Mouse (Mus musculus): ENCODE measurements around the gene Def6.
A peak's percentile ranks its signal among the peaks of the same experiment; 100 is the strongest.
"Not testable (repeated sequence)": the region's sequence is repeated elsewhere in the genome, so short reads cannot be mapped to it uniquely, and the experiment has no call there.

Gene Def6

GRCm38 (mm10) chr17:28209457-28210110 lies 2.0 kb downstream of the Def6 start:
- no peak for DNase-seq

GRCm38 (mm10) chr17:28211921-28212341 lies 4.4 kb downstream of the Def6 start:
- no peak for DNase-seq

GRCm38 (mm10) chr17:28212391-28212790 lies 4.8 kb downstream of the Def6 start:
- DNase-seq, result no peak

- no peak for DNase-seq
Observed at GRCm38 (mm10) chr17:28213236-28213635, 5.7 kb downstream of the Def6 start.

- no peak for DNase-seq
Observed at GRCm38 (mm10) chr17:28216791-28217190, 9.2 kb downstream of the Def6 start.

GRCm38 (mm10) chr17:28217721-28218649 lies 10.4 kb downstream of the Def6 start:
- no peak for DNase-seq

- DNase-seq, result not testable (repeated sequence)
Observed at GRCm38 (mm10) chr17:28222463-28222862, 14.9 kb downstream of the Def6 start.

GRCm38 (mm10) chr17:28223561-28224391 lies 16.2 kb downstream of the Def6 start:
- DNase-seq, result peak; percentile 93

GRCm38 (mm10) chr17:28224615-28225014 lies 17.0 kb downstream of the Def6 start:
- DNase-seq, result no peak

GRCm38 (mm10) chr17:28226014-28226413 lies 18.4 kb downstream of the Def6 start:
- peak; percentile 93 for DNase-seq

- no peak for DNase-seq
Observed at GRCm38 (mm10) chr17:28230486-28230885, 22.9 kb downstream of the Def6 start.

GRCm38 (mm10) chr17:28231026-28231736 lies 23.6 kb downstream of the Def6 start:
- DNase-seq, result no peak

GRCm38 (mm10) chr17:28232475-28233060 lies 25.0 kb downstream of the Def6 start, which contains the start of gene Ppard:
Gene Ppard (plus strand): TSS chr17:28232700.
- peak; percentile 98 for DNase-seq

- peak; percentile 39 for DNase-seq
Observed at GRCm38 (mm10) chr17:28233091-28233731, 25.6 kb downstream of the Def6 start.

- no peak for DNase-seq
Observed at GRCm38 (mm10) chr17:28234641-28235040, 27.1 kb downstream of the Def6 start.

- DNase-seq, result no peak
Observed at GRCm38 (mm10) chr17:28235982-28236635, 28.5 kb downstream of the Def6 start.

GRCm38 (mm10) chr17:28236636-28237015 lies 29.0 kb downstream of the Def6 start:
- DNase-seq, result no peak

GRCm38 (mm10) chr17:28237362-28237761 lies 29.8 kb downstream of the Def6 start:
- DNase-seq, result no peak

- no peak for DNase-seq
Observed at GRCm38 (mm10) chr17:28237874-28238273, 30.3 kb downstream of the Def6 start.

- no peak for DNase-seq
Observed at GRCm38 (mm10) chr17:28240846-28241245, 33.3 kb downstream of the Def6 start.

- no peak for DNase-seq
Observed at GRCm38 (mm10) chr17:28242296-28242695, 34.7 kb downstream of the Def6 start.

Data from kidney, adult 18-20 months (tissue).